Mouse (Mus musculus): ENCODE measurements around the gene Tab2.
"Not testable (repeated sequence)": the region's sequence is repeated elsewhere in the genome, so short reads cannot be mapped to it uniquely, and the experiment has no call there.

Gene Tab2

DNA sequence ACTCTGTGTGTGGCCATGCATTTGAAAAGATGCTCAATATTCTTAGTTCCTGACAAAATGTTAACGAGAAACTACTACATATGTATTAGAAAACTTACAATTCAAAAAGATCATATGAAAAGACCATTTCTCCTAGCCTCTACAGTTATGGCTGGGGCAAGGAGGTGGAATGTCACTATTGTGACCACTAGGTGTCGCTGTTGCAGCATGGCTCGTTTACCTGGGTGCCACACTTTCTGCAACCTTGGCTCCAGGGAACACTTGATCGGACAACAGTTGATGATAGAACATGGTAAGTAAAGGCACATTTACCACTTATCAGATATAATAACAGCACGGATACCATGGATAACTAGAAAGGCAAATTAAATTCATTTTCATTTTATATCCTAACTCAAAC lies 72.5 kb downstream of the Tab2 start:
- peak; percentile 44 for DNase-seq

DNA sequence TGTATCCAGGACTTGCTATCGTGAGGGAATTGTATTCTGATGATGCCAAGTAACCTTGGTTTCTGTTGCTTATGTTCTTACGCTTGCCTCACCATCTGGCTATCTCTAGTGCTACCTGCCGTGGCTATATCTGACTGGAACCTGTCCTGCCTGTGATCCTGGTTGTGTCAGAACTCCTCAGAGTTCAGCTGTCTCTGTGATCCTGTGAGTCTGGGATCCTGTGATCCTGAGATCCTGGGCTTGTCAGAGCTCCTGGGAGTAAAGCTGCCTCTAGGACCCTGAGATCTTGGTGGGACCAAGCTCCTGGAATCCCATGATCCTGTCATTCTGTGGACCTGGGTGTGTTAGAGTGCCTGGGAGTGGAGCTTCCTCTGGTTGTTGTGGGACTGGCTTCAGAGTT lies 74.1 kb downstream of the Tab2 start:
- no peak for DNase-seq

DNA sequence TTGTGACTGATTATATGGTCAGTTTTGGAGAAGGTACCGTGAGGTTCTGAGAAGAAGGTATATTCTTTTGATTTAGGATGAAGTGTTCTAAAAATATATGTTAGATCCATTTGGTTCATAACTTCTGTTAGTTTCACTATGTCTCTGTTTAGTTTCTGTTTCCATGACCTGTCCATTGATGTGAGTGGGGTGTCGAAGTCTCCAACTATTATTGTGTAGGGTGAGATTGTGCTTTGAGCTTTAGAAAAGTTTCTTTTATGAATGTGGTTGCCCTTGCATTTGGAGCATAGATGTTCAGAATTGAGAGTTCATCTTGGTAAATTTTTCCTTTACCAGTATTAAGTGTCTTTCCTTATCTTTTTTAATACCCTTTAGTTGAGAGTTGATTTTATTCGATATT lies 75.7 kb downstream of the Tab2 start:
- DNase-seq: not testable (repeated sequence)

DNA sequence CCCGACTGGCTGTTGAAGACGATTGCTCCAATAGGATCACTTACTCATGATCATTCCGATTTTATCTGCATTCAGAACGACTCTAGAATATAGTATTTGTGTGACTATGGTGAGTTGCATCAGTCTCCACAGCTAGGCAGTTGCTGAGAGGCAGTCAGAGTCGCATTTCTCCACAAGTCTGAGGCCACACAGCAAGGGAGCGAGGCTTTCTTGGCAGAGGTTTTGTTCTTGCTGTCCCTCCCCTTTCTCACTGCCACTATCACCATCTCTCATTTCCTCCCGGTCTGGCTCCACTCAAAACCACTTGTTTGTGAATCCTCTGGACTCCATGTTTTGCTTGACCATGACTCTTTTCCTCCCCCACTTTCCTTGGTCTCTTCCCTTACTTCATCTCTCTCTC lies 81.8 kb downstream of the Tab2 start:
- no peak for DNase-seq

DNA sequence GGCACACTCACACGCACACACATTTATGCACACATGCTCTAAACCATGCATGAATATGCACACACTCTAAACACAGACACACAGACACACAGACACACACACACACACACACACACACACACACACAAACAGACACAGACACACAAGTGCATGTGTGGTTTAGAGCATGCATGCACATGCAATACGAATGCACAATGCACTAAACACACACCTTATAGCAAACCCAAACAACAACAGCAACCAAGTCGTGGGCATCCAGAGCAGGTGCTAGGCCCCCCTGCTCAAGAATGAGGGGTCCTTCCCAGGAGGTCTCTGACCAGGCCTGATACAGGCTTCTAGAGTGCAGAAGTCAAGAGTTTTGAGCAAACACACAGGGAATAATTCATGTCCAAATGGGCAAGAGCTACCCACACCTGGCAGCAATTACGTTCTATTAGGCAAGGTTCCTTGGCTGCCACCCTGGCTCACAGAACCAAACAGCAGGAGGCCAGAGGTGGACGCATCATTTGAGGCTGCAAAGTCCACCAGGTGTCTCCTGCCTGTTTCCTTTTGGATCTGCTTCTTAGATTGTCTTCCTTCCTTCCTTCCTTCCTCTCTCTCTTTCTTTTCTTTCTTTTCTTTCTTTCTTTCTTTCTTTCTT lies 84.5 kb downstream of the Tab2 start:
- no peak for DNase-seq

DNA sequence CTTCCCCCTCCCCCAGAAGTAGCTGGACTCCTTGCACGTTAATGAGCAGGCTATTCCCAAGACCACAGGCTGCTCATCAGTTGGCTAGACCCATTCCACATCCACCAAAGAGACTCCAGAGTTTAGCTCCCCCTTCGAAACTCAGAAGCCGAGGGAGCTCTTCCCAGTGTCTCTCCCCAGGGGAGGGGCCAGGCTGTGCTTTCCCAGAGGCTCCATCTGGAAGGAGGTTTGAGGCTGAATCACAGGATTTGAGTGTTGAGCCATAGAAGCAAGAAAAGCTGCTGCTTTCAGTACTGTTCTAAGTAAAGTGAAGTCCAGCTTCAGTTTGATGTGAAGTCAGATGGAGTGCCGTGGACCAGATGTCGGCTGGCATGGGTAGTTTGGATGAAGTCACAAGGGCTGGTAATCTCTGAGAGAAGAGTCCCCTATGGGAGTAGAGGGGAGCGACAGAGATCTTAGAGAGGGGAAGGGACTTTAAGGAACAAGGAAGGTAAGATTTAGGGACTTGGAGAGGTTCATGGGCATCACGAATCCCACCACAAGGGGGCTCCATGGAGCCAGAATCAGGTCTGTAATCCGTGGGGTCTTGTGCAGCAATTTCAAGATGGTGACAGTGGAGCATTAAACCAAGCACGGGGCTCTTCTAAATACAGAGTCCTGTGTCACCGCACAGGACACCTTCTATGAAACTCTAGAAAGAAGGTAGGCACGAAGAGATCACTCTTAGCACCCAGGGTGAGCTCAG lies 85.3 kb downstream of the Tab2 start:
- peak; percentile 61 for DNase-seq

DNA sequence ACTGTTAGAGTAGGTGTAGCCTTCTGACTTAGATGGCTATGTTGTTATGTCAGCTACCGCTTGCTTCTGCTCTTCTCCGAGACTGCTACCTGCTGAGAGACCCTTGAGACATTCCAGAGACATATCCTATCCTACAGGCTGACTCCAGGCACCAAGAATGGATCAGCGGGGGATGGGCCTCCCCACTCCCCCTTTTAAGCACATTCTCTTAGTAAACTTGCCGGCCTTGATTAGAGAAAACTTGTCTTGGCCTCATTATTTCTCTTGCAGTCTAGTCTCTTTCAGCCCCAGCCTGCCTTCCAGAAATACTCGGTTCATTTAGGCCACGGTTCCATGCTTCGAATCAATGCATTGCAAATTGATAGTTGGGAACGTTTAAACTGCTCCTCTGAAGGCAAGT lies 86.3 kb downstream of the Tab2 start:
- no peak for DNase-seq

DNA sequence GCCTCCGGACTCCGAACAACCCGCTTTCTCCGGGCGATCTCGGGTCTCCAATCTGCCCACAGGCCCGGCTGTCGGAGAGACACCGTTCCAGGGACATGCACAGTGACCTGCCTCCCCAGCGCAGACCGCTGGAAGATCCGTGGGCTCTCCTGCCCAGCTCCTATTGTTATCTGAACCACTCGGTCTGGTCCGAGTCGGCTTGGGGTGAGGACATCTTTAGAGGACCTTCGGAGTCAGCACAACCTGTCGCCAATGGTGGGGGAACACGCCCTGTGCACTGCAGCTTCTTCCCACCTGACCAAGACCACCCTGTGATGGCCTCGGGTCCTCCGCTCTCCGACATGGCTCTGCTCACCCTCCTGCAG lies 88.4 kb downstream of the Tab2 start:
- no peak for DNase-seq

DNA sequence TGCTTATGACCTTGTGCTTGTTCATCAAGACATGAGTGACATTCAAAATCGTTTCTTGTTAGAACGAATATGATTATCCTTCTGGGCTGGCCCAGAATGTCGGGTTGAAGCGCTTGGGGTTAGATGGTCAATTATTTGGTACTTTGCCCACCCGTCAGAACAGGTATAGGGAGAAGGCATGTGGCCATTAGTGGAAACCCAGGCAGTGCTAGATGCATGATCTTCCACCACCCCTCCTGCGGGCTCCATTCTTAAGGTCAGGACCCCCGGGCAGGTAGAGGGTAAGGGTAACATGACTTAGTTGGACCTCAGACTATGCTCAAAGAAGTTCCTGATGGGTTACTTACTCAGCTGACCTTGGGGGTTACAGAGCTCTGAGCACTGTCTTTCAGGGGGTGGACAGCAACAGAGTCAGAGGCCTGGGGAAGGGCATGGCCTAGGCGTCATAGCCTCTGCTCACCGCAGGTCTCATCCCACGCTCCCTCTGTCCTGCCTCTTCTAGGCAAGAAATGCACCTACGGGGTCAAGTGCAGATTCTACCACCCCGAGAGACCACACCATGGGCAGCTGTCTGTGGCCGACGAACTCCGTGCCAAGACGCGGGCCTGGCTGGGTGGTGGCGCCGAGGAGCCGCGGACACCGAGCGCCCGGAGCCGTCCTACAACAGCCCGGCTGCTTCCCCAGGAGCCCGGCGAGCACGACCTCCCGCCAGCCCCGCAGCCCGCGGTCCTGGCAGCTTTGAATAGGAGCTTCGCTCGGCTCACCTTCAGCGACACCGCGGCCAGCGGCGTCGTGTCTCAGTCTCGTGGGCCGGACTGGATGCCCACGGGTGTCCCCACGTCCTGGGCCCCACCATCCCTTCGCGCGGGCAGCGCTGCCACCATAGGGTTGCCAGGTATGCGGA lies 89.0 kb downstream of the Tab2 start:
- DNase-seq: no peak

DNA sequence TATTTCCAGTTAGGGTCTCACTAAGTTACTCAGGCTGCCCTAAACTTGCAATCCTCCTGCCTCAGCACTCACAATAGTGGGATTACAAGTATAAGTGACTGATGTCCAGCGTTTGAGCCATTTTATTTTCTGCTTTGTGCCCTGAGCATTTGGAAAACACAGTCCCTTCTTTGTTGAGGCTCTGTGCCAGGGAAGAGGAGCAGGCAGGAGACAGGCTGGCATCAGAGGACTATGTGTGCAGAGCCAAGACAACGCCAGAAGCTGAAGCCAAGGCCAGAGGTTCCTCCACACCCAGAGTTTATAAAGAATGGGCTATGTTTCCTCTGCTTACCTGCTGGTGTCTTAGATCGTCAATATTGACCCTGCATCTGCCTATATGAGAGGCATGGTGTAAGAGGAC lies 91.2 kb downstream of the Tab2 start:
- DNase-seq: no peak

DNA sequence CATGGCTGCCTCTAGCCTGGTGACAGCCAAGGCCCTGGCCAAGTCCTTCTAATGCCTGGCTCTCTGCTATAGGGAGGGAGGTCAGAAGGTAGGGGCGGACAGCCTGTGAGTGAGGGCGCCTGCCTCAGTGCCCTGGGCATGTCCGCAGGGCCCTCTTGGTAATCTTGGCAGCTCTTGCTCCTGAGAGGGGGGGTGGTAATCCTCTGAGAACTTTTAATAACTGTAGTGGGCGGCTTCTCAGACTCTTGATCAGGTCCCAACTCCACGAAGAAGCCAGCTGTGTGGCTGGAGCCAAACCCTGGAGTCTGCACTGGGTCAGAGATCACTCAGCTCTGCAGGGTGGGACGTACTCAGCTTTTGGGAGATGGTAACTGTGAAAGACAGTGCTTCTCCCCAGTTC lies 91.8 kb downstream of the Tab2 start:
- DNase-seq: no peak

DNA sequence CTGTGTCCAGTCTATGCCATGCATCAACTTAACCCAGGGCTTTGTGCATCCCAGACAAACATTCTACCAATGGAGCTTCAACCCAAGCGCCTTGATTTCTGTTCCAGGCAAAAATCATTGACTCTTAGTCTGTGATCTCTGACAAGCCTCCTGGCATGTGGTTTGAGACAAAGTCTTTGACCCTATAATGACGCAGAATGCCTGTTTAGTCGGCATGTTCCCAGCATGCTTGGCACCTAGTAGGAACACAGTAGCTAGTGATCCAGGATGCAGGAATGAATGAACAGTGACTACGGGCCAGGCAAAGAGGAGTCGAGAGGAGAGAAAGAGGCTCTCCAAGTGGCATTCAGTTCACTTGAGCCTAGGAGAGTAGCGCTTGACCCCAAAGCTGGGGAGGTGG lies 92.6 kb downstream of the Tab2 start:
- no peak for DNase-seq

DNA sequence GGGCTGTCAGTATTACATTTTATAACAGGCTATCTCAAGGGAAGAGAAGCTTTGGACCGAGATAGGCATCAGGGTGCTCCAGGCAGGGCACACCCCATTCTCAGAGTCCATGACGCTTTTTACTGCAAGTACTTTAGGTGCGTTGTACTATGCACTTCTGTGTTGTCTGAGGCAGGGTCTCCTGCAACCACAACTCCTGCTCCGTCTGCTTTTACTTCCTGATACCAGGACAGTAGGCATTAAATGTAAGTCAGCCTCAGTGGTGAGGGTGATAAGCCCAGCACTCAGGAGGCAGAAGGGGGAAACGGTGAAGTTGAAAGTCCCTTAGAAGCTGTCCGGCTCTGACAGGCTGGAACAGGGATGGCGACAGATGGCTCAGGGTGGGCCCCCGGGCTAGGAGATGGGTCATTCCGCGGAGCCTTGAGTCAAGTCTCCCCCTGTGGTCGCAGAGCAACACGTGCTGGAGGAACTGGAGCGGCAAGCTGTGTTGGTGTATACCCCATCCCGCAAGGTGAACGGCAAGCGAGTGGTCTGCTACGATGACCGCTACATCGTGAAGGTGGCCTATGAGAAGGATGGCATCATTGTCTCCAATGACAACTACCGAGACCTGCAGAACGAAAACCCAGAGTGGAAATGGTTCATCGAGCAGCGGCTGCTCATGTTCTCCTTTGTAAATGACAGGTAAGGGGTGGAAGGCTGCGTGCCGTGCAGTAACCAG lies 93.9 kb downstream of the Tab2 start:
- no peak for DNase-seq

DNA sequence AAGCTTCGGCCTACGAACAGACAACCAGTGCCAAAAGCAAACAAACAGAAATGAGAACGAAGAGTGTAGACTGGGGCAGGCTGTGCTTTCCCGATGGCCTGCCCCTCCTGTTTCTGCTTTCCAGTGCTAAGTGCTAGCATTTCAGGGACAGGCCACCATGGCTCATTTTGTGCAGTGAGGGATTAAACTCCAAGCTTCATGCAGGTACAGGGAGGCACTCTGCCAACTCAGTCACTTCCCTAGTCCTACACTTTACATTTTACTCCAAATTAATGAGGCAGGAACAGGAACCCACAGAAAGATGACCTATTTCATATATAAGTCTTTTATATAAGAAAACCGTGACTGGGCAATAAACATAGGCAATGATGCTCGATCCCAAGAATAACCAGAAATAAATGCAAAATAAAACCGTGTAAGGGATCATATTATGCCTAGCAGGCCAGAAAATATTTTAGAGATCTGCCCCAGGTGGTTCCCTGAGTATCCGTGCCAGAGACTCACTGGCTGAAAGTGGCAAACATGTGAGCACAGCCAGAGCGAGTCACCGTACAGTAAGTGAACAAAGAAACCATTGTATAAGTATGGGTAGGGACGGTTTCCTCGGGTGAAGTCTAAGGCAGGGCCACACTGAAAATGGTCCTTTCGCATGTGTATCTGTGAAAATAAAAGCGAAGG lies 94.6 kb downstream of the Tab2 start:
- DNase-seq: no peak

DNA sequence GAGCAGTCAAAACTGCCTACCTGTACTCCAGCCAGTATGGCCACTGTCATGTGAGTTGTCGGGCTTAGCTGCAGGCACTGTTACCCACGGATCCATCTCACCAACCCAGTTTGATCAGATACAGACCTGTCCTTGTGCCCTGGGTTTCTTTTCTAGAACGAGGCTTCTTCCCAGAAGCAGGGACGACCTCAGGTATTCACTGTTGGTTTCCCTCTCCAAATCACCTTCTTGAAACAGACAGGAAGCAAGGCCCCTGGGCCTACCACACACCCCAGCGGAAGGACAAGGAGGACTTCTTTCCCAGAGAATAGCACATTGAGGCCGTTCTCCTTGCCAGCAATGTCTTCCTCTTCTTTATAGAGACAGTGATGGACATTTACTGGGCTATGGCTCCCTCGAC lies 95.5 kb downstream of the Tab2 start:
- no peak for DNase-seq

All from layer of hippocampus, adult 9-11 months (tissue).